Mouse (Mus musculus): ENCODE results near the gene Patl2. TPM values are rescaled to one million over a fixed set of nuclear protein-coding genes. Genes with fewer than 3 reads are reported as not detected.

The Patl2 gene
- total RNA-seq, 2 experiments from 2014 or later = not detected

- DNase-seq (ENCODE audit: low spot score in 2 of 2) = no peak
These were observed 99.5 kb downstream of the Patl2 start for GRCm38 (mm10) chr2:122086446-122086845.

- no peak for DNase-seq (ENCODE audit: low spot score in 2 of 2)
These were observed 104.1 kb downstream of the Patl2 start for GRCm38 (mm10) chr2:122081728-122082456.

Other genes starting within 250 kb of the Patl2 start
- 10 to 100 TPM; 38.1 to 43.8 TPM for gene Ctdspl2, start 230.2 kb downstream of the Patl2 start, total RNA-seq (2021)
- under 1 TPM; 0.16 to 0.43 TPM for gene Mageb3, start 230.1 kb downstream of the Patl2 start, total RNA-seq (2021)
- gene Eif3j1, start 157.6 kb downstream of the Patl2 start, total RNA-seq (2021) = 10 to 100 TPM; 22.7 TPM
- gene Spg11, start 67.8 kb downstream of the Patl2 start, total RNA-seq (2021) = 10 to 100 TPM; 18.6 to 20.1 TPM
- 10 to 100 TPM; 71.5 to 82.4 TPM for gene B2m, start 38.5 kb downstream of the Patl2 start, total RNA-seq (2021)
- gene Trim69, start 25.5 kb downstream of the Patl2 start, total RNA-seq (2021) = not detected
- not detected for gene Terb2, start 83 bp upstream of the Patl2 start, total RNA-seq (2021)
- 10 to 100 TPM; 12.6 to 15.8 TPM for gene Sord, start 48.6 kb upstream of the Patl2 start, total RNA-seq (2021)
- gene Duox2, start 112.3 kb upstream of the Patl2 start, total RNA-seq (2021) = under 1 TPM; 0.05 to 0.11 TPM
- gene Duoxa2, start 112.7 kb upstream of the Patl2 start, total RNA-seq (2021) = under 1 TPM in 1 of 2 experiments, not detected in 1; 0.20 TPM
- not detected for gene Duoxa1, start 127.5 kb upstream of the Patl2 start, total RNA-seq (2021)
- under 1 TPM; 0.09 to 0.16 TPM for gene Duox1, start 129.5 kb upstream of the Patl2 start, total RNA-seq (2021)
- gene Shf, start 183.0 kb upstream of the Patl2 start, total RNA-seq (2021) = 10 to 100 TPM; 60.7 to 63.5 TPM
- gene Slc28a2, start 240.3 kb upstream of the Patl2 start, total RNA-seq (2021) = under 1 TPM; 0.25 to 0.36 TPM